Mouse (Mus musculus): ENCODE measurements at regions not wholly inside any gene's neighbourhood (a gene's known extent, or its start where the extent isn't known, plus 50 kb on each side); places are given as distances from the start of the nearest gene placed in this dataset.

- TF ChIP-seq CTCF (IDR thresholded peaks at IDR 0.05; ENCODE audit: low read depth) (no peak), EP300 (optimal IDR thresholded peaks at IDR 0.05) (no peak)
Measured at GRCm38 (mm10) chr16:77392205-77392604, 209.7 kb downstream of the Gm11146 start.
